In the genomic region with DNA sequence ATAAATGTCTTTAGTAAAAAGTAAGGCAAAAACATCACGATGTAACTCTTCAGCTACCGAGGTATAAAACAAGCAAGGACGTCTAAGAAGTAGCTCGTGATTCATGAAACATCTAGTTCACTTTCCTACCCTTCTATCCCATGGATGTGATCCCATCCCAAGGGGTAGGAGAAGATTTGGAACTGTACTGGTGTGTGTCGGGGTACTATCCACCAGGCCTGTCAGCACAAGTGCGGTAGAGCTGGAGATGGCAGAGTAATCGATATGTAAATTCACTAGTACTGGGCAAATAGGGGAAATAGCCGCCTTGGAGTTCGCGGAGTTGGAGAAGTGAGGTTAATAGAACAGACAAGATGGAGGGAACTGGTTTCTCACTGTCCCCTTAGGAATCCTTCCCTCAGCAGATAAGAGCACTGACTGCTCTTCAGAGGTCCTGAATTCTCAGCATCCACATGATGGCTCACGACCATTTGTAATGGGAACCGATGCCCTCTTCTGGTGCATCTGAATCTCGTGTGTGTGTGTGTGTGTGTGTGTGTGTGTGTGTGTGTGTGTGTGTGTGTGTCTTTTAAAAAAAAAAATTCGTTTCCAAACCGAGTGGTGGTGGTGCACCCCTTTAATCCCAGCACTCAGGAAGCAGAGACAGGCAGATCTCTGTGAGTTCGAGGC, we compare ENCODE assay signal across 10 mouse cellular contexts. TPM values are rescaled to one million over a fixed set of nuclear protein-coding genes. Genes with fewer than 3 reads are reported as not detected.
DNase-seq lines count a peak whose midpoint lies in the region; ATAC-seq and TF ChIP-seq lines count a peak whose summit lies in the region.
"Had no signal": no experiment of that assay in that cellular context is flagged by ENCODE, and none has a peak within 500 bp of the region (broad histone marks: within the 10 kb centered on the region; RNA-seq: fewer than 3 reads in every experiment).

No protein-coding gene starts in this region.

- H3K4me1 ChIP-seq in heart, embryonic 16.5 days (ENCODE audit: control insufficient read depth, insufficient read depth, low read length), result peaks cover 27% of the 10 kb centered on the region
- H3K4me1 ChIP-seq in MEL (ENCODE audit: control insufficient read depth in 1 of 2, insufficient read depth in 2 of 2, low read length in 2 of 2), result peaks cover 7 to 36% of the 10 kb centered on the region in 2 experiments
- H3K4me1 ChIP-seq in limb, embryonic 10.5 days, result peaks cover 49% of the 10 kb centered on the region

- H3K27me3 ChIP-seq in heart, embryonic 16.5 days (ENCODE audit: control insufficient read depth, insufficient read depth, low read length), result peaks cover 34% of the 10 kb centered on the region
- H3K27me3 ChIP-seq in MEL (ENCODE audit: control insufficient read depth in 1 of 2, insufficient read depth in 2 of 2, low read length in 2 of 2), result no peaks in the 10 kb centered on the region
- H3K27me3 ChIP-seq in limb, embryonic 10.5 days (ENCODE audit: low read depth, poor library complexity, severe bottlenecking), result peaks cover 100% of the 10 kb centered on the region

- H3K4me2 ChIP-seq in heart, embryonic 16.5 days (ENCODE audit: low read depth, low read length), result peak overlapping the region; percentile 92

- no peak for TF ChIP-seq EP300 in MEL (IDR thresholded peaks at IDR 0.05; ENCODE audit: low read depth in 1 of 2, low read length in 2 of 2)

- 0 out of 4 replicates have a peak, but pooled peaks of 1 of the 2 experiments have one; percentile 5 for TF ChIP-seq POLR2A in MEL (IDR thresholded peaks at IDR 0.05; ENCODE audit: control insufficient read depth in 1 of 2, insufficient read depth in 1 of 2, low read depth in 1 of 2, low read length in 2 of 2, poor library complexity in 1 of 2)

- TF ChIP-seq RAD21 in MEL (IDR thresholded peaks at IDR 0.05; ENCODE audit: low read depth, low read length), result no peak

- no peak for DNase-seq in heart, postnatal 25 days (ENCODE audit: low spot score)
- DNase-seq in 3T3-L1 (ENCODE audit: low read depth, low spot score) (peak; percentile 49), MEL (ENCODE audit: low read depth, low spot score) (peak; percentile 57)
- no peak for DNase-seq in limb, embryonic 10.5 days (ENCODE audit: low spot score)
- DNase-seq in left cerebral cortex, postnatal 14 days (ENCODE audit: low spot score in 2 of 2), result no peak
- no peak for DNase-seq in right cerebral cortex, adult 18-20 months
- no peak for DNase-seq in adrenal gland, postnatal 10 days
- DNase-seq: kidney, postnatal 10 days had no signal

- no peak overlapping the region for H3K27ac ChIP-seq in heart, embryonic 16.5 days (ENCODE audit: low read length)
- H3K27ac ChIP-seq in MEL (ENCODE audit: control insufficient read depth, low read depth, low read length), result peak overlapping the region; percentile 34; the same call in 1 of the 2 replicates
- no peak overlapping the region for H3K27ac ChIP-seq in limb, embryonic 10.5 days

- intact Hi-C loops in heart, postnatal 25 days (cut with DNase I), result loop anchor here (10.0 kb wide), 1 partner anchor 609 kb away; no protein-coding TSS in a partner anchor
- intact Hi-C loops in left cerebral cortex, postnatal 14 days (cut with DNase I), result no loop called here

- H3K36me3 ChIP-seq in heart, embryonic 16.5 days (ENCODE audit: control insufficient read depth, insufficient read depth), result no peaks in the 10 kb centered on the region
- peaks cover 0 to 25% of the 10 kb centered on the region in 2 experiments; a peak in 2 of 4 replicates for H3K36me3 ChIP-seq in MEL (ENCODE audit: control insufficient read depth in 1 of 2, insufficient read depth in 2 of 2, low read length in 2 of 2)
- H3K36me3 ChIP-seq in limb, embryonic 10.5 days, result no peaks in the 10 kb centered on the region

- no peak overlapping the region; the same call in 1 of the 2 replicates for H3K9ac ChIP-seq in heart, embryonic 16.5 days (ENCODE audit: low read length)
- H3K9ac ChIP-seq in MEL (ENCODE audit: control insufficient read depth, low read depth, low read length, poor library complexity, severe bottlenecking), result peak overlapping the region; percentile 91

- 0 out of 6 replicates have a peak, but pooled peaks of 1 of the 3 experiments have one; percentile 0 for TF ChIP-seq CTCF in MEL (IDR thresholded peaks at IDR 0.05 in 2 of 3, conservative IDR thresholded peaks at IDR 0.05 in 1 of 3; ENCODE audit: control insufficient read depth in 1 of 3, insufficient read depth in 1 of 3, low read depth in 2 of 3, low read length in 3 of 3, poor library complexity in 1 of 3, severe bottlenecking in 1 of 3)

- no peak for ATAC-seq in heart, embryonic 16.5 days (replicated peaks; ENCODE audit: extremely low read depth, insufficient read depth, low FRiP score)
- ATAC-seq: activated CD4-positive, CD25-positive, alpha-beta regulatory T cell, adult 4 months had no signal

- no peak overlapping the region; the same call in 1 of the 2 replicates for H3K4me3 ChIP-seq in heart, embryonic 16.5 days (ENCODE audit: low read length)
- H3K4me3 ChIP-seq in MEL (ENCODE audit: control insufficient read depth in 1 of 2, insufficient read depth in 1 of 2, low read depth in 2 of 2, low read length in 2 of 2), result peak overlapping the region; percentile 84 to 98
- peak overlapping the region; percentile 71 for H3K4me3 ChIP-seq in limb, embryonic 10.5 days

- WGBS in heart, embryonic 16.5 days, result 45% methylated on average over 16 of the region's 16 CpGs
- 42% methylated on average over 16 of the region's 16 CpGs for WGBS in limb, embryonic 10.5 days

- H3K79me2 ChIP-seq in MEL (ENCODE audit: control insufficient read depth, insufficient read depth, low read length, poor library complexity), result peaks cover 15% of the 10 kb centered on the region

- peaks cover 4% of the 10 kb centered on the region for H3K9me3 ChIP-seq in heart, embryonic 16.5 days (replicated peaks; ENCODE audit: control insufficient read depth, low read length)
- no peaks in the 10 kb centered on the region for H3K9me3 ChIP-seq in MEL (replicated peaks; ENCODE audit: insufficient read depth, low read length)
- 0 out of 2 replicates have a peak, but pooled peaks cover 2% of the 10 kb centered on the region for H3K9me3 ChIP-seq in limb, embryonic 10.5 days (replicated peaks)

TF ChIP-seq in MEL, 35 proteins besides CTCF, POLR2A, EP300 and RAD21:
- TF ChIP-seq ZNF384 (IDR thresholded peaks at IDR 0.05; ENCODE audit: low read depth, low read length) (peak; percentile 57; the same call in 1 of the 2 replicates), MXI1 (IDR thresholded peaks at IDR 0.05; ENCODE audit: low read depth, low read length) (no peak), GATA1 (IDR thresholded peaks at IDR 0.05; ENCODE audit: low read depth, low read length) (peak; percentile 30; the same call in 1 of the 2 replicates)
TF ChIP-seq in MEL: peak in this region for 2.

RNA-seq across cellular contexts. Expression of gene Tradd, which starts 1.0 kb away (rescaled TPM):
- polyA plus RNA-seq in heart, embryonic 16.5 days (2015; fragmentation: Nextera tagmentation; extraction: Ambion mirVana), result 20.3 and 25.4 TPM in 2 replicates
- 1 to 10 TPM; 4.4 to 6.9 TPM for total RNA-seq in heart, postnatal 25 days (2021)
- total RNA-seq in MEL (2012; rRNA removed), result 29.0 and 31.0 TPM in 2 replicates
- polyA plus RNA-seq in MEL (2012; ENCODE audit: insufficient read depth in 1 of 2, insufficient read length in 2 of 2, low read depth in 1 of 2, low replicate concordance in 2 of 2, missing spikeins in 1 of 2), result 10 to 100 TPM in 1 of 2 experiments, not detected in 1; 33.5 TPM
- polyA plus RNA-seq in limb, embryonic 10.5 days (2016; fragmentation: Nextera tagmentation; extraction: Ambion mirVana), result 11.4 and 12.1 TPM in 2 replicates
- 1 to 10 TPM; 6.7 to 7.9 TPM for total RNA-seq in left cerebral cortex, postnatal 14 days (2021)
- total RNA-seq in adrenal gland, postnatal 10 days (2021), result 10 to 100 TPM; 12.9 to 13.3 TPM

RNA-seq across cellular contexts. Expression of gene Fbxl8, which starts 1.1 kb away (rescaled TPM):
- polyA plus RNA-seq in heart, embryonic 16.5 days (2015; fragmentation: Nextera tagmentation; extraction: Ambion mirVana), result 4.5 and 5.0 TPM in 2 replicates
- 1 to 10 TPM; 2.4 to 2.7 TPM for total RNA-seq in heart, postnatal 25 days (2021)
- 4.1 and 4.8 TPM in 2 replicates for total RNA-seq in MEL (2012; rRNA removed)
- polyA plus RNA-seq in MEL (2012; ENCODE audit: insufficient read depth in 1 of 2, insufficient read length in 2 of 2, low read depth in 1 of 2, low replicate concordance in 2 of 2, missing spikeins in 1 of 2), result 1 to 10 TPM in 1 of 2 experiments, not detected in 1; 7.2 TPM
- polyA plus RNA-seq in limb, embryonic 10.5 days (2016; fragmentation: Nextera tagmentation; extraction: Ambion mirVana), result 0.81 and 1.1 TPM in 2 replicates
- total RNA-seq in left cerebral cortex, postnatal 14 days (2021), result under 1 TPM; 0.80 to 0.83 TPM
- 1 to 10 TPM; 3.2 to 3.6 TPM for total RNA-seq in adrenal gland, postnatal 10 days (2021)

RNA-seq across cellular contexts. Expression of gene Hsf4, which starts 6.2 kb away (rescaled TPM):
- 0.27 and 0.29 TPM in 2 replicates for polyA plus RNA-seq in heart, embryonic 16.5 days (2015; fragmentation: Nextera tagmentation; extraction: Ambion mirVana)
- total RNA-seq in heart, postnatal 25 days (2021), result 1 to 10 TPM; 1.5 to 2.2 TPM
- 1.4 and 1.7 TPM in 2 replicates for total RNA-seq in MEL (2012; rRNA removed)
- polyA plus RNA-seq in MEL (2012; ENCODE audit: insufficient read depth in 1 of 2, insufficient read length in 2 of 2, low read depth in 1 of 2, low replicate concordance in 2 of 2, missing spikeins in 1 of 2), result 1 to 10 TPM in 1 of 2 experiments, not detected in 1; 7.1 TPM
- polyA plus RNA-seq in limb, embryonic 10.5 days (2016; fragmentation: Nextera tagmentation; extraction: Ambion mirVana), result 0.10 TPM in 1 of 2 replicates, not detected in the other
- 1 to 10 TPM; 1.5 to 2.3 TPM for total RNA-seq in left cerebral cortex, postnatal 14 days (2021)
- total RNA-seq in adrenal gland, postnatal 10 days (2021), result 1 to 10 TPM in 1 of 2 experiments, under 1 TPM in 1; 0.84 to 1.4 TPM

RNA-seq across cellular contexts. Expression of gene B3gnt9, which starts 8.4 kb away (rescaled TPM):
- polyA plus RNA-seq in heart, embryonic 16.5 days (2015; fragmentation: Nextera tagmentation; extraction: Ambion mirVana), result 12.7 and 13.1 TPM in 2 replicates
- 1 to 10 TPM; 4.1 to 4.9 TPM for total RNA-seq in heart, postnatal 25 days (2021)
- 2.7 and 2.8 TPM in 2 replicates for total RNA-seq in MEL (2012; rRNA removed)
- 1 to 10 TPM in 1 of 2 experiments, not detected in 1; 4.7 TPM for polyA plus RNA-seq in MEL (2012; ENCODE audit: insufficient read depth in 1 of 2, insufficient read length in 2 of 2, low read depth in 1 of 2, low replicate concordance in 2 of 2, missing spikeins in 1 of 2)
- polyA plus RNA-seq in limb, embryonic 10.5 days (2016; fragmentation: Nextera tagmentation; extraction: Ambion mirVana), result 1.4 and 1.7 TPM in 2 replicates
- total RNA-seq in left cerebral cortex, postnatal 14 days (2021), result 1 to 10 TPM; 2.6 to 4.8 TPM
- total RNA-seq in adrenal gland, postnatal 10 days (2021), result 1 to 10 TPM; 7.7 to 7.9 TPM

RNA-seq across cellular contexts. Expression of gene Nol3, which starts 12.6 kb away (rescaled TPM):
- polyA plus RNA-seq in heart, embryonic 16.5 days (2015; fragmentation: Nextera tagmentation; extraction: Ambion mirVana), result 5.2 and 5.8 TPM in 2 replicates
- total RNA-seq in heart, postnatal 25 days (2021), result 10 to 100 TPM; 17.2 to 20.1 TPM
- 0.69 and 0.89 TPM in 2 replicates for total RNA-seq in MEL (2012; rRNA removed)
- under 1 TPM in 1 of 2 experiments, not detected in 1; 0.63 TPM for polyA plus RNA-seq in MEL (2012; ENCODE audit: insufficient read depth in 1 of 2, insufficient read length in 2 of 2, low read depth in 1 of 2, low replicate concordance in 2 of 2, missing spikeins in 1 of 2)
- polyA plus RNA-seq in limb, embryonic 10.5 days (2016; fragmentation: Nextera tagmentation; extraction: Ambion mirVana), result 0.40 and 0.45 TPM in 2 replicates
- 1 to 10 TPM; 4.5 to 5.1 TPM for total RNA-seq in left cerebral cortex, postnatal 14 days (2021)
- 10 to 100 TPM in 1 of 2 experiments, 1 to 10 TPM in 1; 9.4 to 13.1 TPM for total RNA-seq in adrenal gland, postnatal 10 days (2021)
- polyA plus RNA-seq: activated CD4-positive, CD25-positive, alpha-beta regulatory T cell, adult 4 months had no signal

Comparison
In these comparisons a context has a peak if more than half of its experiments do, and no peak if none do; other contexts are left out.
1. DNase-seq: peak in 3T3-L1 (single experiment) and MEL (single experiment); none in heart, postnatal 25 days (single experiment), limb, embryonic 10.5 days (single experiment), left cerebral cortex, postnatal 14 days (0 of 2), right cerebral cortex, adult 18-20 months (single experiment) and adrenal gland, postnatal 10 days (single experiment).